Mouse (Mus musculus) liver, adult 2 months (tissue): Measurements from ENCODE around the gene Gm20388. TPM values are rescaled to one million over a fixed set of nuclear protein-coding genes. Genes with fewer than 3 reads are reported as not detected.

Source experiments
- DNase-seq: peaks from one replicate; pipeline ENCODE4 v3.0.0-alpha.2; 2011; ENCODE audit warnings: low read depth, low spot score; ENCODE audit errors: extremely low read depth
- H3K27ac ChIP-seq: fragments of 200-500 bp; replicated peaks from 2 replicates; pipeline ENCODE4 v1.5.1; 2012; ENCODE audit warnings: low read depth, mild to moderate bottlenecking, control low read depth, inconsistent platforms, low read length; ENCODE audit not compliant: insufficient read depth
- H3K27me3 ChIP-seq: fragments of 200-500 bp; 2 replicates; pipeline ENCODE4 v1.6.1; 2012; ENCODE audit warnings: mild to moderate bottlenecking, moderate library complexity, low read length, inconsistent platforms; ENCODE audit not compliant: control insufficient read depth, insufficient read depth
- H3K36me3 ChIP-seq: fragments of 200-500 bp; 2 replicates; pipeline ENCODE4 v1.6.1; 2012; ENCODE audit warnings: low read length, inconsistent platforms; ENCODE audit not compliant: control insufficient read depth, insufficient read depth
- H3K4me1 ChIP-seq: fragments of 200-500 bp; 2 replicates; pipeline ENCODE4 v1.6.1; 2011; ENCODE audit warnings: low read length; ENCODE audit not compliant: control insufficient read depth, insufficient read depth
- H3K4me3 ChIP-seq: fragments of 200-500 bp; 2 replicates; pipeline ENCODE4 v1.5.1; 2011; ENCODE audit warnings: low read depth, mild to moderate bottlenecking, control low read depth, low read length, moderate library complexity; ENCODE audit not compliant: insufficient read depth
- H3K79me2 ChIP-seq: fragments of 200-500 bp; 2 replicates; pipeline ENCODE4 v1.6.1; 2012; ENCODE audit warnings: inconsistent platforms, mild to moderate bottlenecking, low read length, moderate library complexity; ENCODE audit not compliant: control insufficient read depth, insufficient read depth
- H3K9ac ChIP-seq: fragments of 200-500 bp; 2 replicates; pipeline ENCODE4 v1.6.1; 2012; ENCODE audit warnings: low read depth, mild to moderate bottlenecking, control low read depth, inconsistent platforms, low read length
- CTCF ChIP-seq: fragments of 200-500 bp; IDR thresholded peaks from 2 replicates; pipeline ENCODE4 v1.5.1; 2011; ENCODE audit warnings: low read depth, low read length, control low read depth
- POLR2A ChIP-seq: fragments of 200-500 bp; IDR thresholded peaks from 2 replicates; pipeline ENCODE4 v1.6.1; 2011; ENCODE audit warnings: low read length, control low read depth; ENCODE audit not compliant: insufficient read depth; ENCODE audit errors: extremely low read depth
- WGBS: fragments of 180-500 bp; shearing (Covaris S2); methylation state at CpG from one replicate; pipeline ENCODE4 v1.1.7; 2018; 5-methylcytosine and 5-hydroxymethylcytosine counted together
- polyA plus RNA-seq: library from polyadenylated mRNA; depleted of rRNA; stranded (reverse); fragments of >200 nt; gene quantifications from 2 replicates; pipeline ENCODE4 v1.2.3, GENCODE M21; 2012
- total RNA-seq: library from RNA; depleted of rRNA; stranded (reverse); fragments of >200 nt; gene quantifications from 2 replicates; pipeline ENCODE4 v1.2.3, GENCODE M21; 2014

Gm20388 gene
- total and polyA plus RNA-seq, 2 experiments: 6.4 to 19.9 TPM

DNA sequence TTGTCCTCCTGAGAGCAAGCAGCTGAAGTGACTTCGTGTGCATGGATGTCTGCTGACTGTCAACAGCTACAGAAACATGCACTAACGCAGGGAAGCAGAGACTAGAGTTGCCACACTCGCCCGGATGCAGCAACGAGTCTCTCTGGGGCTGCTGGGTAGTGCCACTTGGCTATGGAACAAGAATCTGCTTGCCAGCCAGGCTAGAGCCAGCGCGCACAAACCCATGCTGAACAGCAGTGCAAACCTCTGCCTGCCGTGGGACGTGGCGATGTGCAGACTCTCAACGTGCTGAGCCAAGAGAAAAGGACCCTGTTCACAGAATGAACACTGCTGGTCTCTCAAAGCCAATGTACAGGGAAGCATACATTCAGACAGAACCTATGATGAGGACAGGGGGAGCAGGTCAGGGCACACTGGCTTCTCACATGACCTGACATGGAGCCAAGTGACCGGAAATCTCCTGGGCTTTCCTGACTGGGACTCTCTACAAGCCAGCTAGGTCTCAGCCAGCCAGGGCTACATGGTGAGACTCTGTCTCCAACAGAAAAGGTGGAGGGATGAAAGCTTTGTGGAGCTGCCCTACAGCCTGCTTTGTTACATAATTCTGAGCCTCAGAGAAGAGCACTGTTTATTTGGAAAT, 1901.4 kb downstream of the Gm20388 start:
- no peaks in the 10 kb centered on the region for H3K27me3 ChIP-seq
- no peak for DNase-seq
- no peak overlapping the region for H3K9ac ChIP-seq
- H3K79me2 ChIP-seq: no peaks in the 10 kb centered on the region
- WGBS: 87% methylated on average over 12 of the region's 12 CpGs
- no peaks in the 10 kb centered on the region for H3K36me3 ChIP-seq
- H3K4me1 ChIP-seq: no peaks in the 10 kb centered on the region
- no peak overlapping the region for H3K4me3 ChIP-seq
- TF ChIP-seq POLR2A (no peak), CTCF (no peak)
- no peak overlapping the region for H3K27ac ChIP-seq

DNA sequence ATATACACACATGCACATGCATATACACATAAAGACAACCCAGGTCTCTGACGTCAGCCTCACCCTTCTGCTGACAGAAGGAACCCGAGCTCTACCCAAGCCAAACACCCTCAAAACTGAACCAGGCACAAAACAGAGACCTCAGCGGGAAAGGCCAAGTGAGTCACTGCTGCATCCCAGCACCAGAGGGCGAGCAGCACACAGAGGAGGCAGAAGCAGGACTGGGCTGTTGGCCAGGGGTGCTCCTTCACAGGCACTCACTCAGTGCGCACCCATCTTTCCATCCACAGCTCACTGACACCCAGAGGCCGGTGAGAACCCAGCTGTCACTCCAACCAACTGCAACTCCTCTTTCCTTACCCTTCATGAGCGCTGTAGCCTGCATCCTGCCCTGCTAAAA, 1907.6 kb downstream of the Gm20388 start:
- Histone ChIP-seq H3K79me2 (no peaks in the 10 kb centered on the region), H3K4me1 (no peaks in the 10 kb centered on the region), H3K36me3 (no peaks in the 10 kb centered on the region), H3K4me3 (no peak overlapping the region), H3K9ac (no peak overlapping the region), H3K27ac (no peak overlapping the region), H3K27me3 (no peaks in the 10 kb centered on the region)
- DNase-seq: no peak
- TF ChIP-seq CTCF (peak; percentile 5; the same call in 1 of the 2 replicates), POLR2A (no peak)
- WGBS: 86% methylated on average over 7 of the region's 7 CpGs

DNA sequence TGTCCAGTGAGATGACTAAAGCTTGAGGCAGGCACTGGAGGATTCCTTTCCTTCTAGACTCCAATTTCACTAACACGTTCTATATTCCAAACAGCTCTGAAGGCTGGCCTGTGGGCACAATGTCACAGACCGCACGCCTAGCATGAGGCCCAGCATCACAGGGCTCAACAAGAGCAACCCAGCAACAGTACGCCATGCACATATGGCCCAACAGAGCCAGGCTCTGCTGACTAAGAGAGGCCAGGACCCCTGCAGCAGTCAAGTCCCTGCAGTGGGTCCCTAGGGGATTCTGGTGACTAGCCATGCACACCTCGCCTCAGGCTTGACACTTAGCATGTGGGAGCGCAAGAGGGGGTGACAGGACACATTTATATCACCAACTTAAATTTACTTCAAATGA, 1910.2 kb downstream of the Gm20388 start:
- H3K4me3 ChIP-seq: no peak overlapping the region
- H3K27ac ChIP-seq: no peak overlapping the region
- H3K36me3 ChIP-seq: no peaks in the 10 kb centered on the region
- no peaks in the 10 kb centered on the region for H3K4me1 ChIP-seq
- WGBS: 93% methylated on average over 6 of the region's 6 CpGs
- peaks cover 2% of the 10 kb centered on the region; the same call in 1 of the 2 replicates for H3K79me2 ChIP-seq
- TF ChIP-seq CTCF (no peak), POLR2A (no peak)
- no peak for DNase-seq
- H3K27me3 ChIP-seq: no peaks in the 10 kb centered on the region
- no peak overlapping the region for H3K9ac ChIP-seq

DNA sequence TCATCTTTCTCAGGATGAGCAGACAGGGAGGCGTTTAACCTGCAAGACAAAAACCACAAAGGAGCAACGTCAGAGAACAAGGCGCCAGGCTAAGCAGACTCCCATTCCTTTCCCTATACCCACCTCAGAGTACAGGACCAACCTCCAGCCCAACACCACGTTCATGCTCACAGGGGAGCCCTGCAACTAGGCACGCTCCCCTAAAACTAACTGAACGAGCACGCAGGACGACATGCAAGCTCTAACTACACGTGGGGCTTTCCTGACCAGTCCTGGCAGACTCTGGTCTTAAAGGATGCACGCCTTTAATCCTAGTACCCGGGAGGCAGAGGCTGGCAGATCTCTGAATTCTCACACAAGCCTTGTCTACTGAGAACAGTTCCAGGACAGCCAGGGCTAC, 1910.7 kb downstream of the Gm20388 start:
- Histone ChIP-seq H3K4me1 (no peaks in the 10 kb centered on the region), H3K4me3 (no peak overlapping the region), H3K27me3 (no peaks in the 10 kb centered on the region), H3K27ac (no peak overlapping the region), H3K9ac (no peak overlapping the region), H3K79me2 (peaks cover 2% of the 10 kb centered on the region; the same call in 1 of the 2 replicates), H3K36me3 (no peaks in the 10 kb centered on the region)
- TF ChIP-seq CTCF (no peak), POLR2A (no peak)
- no peak for DNase-seq
- WGBS: 93% methylated on average over 11 of the region's 11 CpGs

DNA sequence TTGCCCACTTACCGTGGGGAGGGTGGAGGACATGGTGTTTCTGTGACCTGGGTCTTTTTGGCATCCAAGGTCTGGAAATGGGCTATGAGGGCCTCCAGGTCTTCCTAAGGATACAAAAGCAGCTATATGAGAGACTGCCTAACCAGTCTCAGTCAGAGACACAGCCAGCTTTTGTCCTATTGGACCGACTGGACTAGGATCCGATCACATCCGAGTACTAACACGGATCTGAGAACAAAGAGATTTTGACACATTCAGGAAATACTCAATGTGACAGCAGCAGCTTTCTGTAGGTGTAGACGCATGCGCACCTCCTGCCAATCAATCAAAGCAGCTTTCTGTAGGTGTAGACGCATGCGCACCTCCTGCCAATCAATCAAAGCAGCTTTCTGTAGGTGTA, 1911.1 kb downstream of the Gm20388 start:
- TF ChIP-seq CTCF (no peak), POLR2A (no peak)
- WGBS: 93% methylated on average over 9 of the region's 9 CpGs
- H3K9ac ChIP-seq: no peak overlapping the region

DNA sequence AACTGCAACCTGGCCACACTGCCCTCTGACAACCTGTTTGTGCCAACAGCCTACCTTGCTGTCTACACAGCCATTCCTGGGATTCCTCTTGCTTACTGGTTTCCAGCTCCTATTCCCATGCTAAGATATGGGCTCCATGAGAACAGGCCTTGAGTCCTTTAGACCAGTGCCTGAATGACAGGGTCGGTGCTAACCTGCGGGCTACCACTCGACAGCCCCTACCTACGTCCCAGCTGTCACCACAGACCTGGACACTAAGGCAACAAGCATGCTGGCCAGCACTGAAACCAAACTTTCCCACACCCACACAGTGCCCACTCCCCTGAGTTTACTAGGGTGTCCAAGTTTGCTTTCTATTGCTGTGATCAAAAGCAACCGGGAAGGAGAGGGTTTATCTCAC, 1917.1 kb downstream of the Gm20388 start:
- DNase-seq: no peak
- H3K4me1 ChIP-seq: peaks cover 5% of the 10 kb centered on the region
- H3K27ac ChIP-seq: no peak overlapping the region
- peaks cover 19% of the 10 kb centered on the region; the same call in 1 of the 2 replicates for H3K79me2 ChIP-seq
- no peak overlapping the region for H3K4me3 ChIP-seq
- H3K27me3 ChIP-seq: no peaks in the 10 kb centered on the region
- TF ChIP-seq CTCF (no peak), POLR2A (no peak)
- no peak overlapping the region for H3K9ac ChIP-seq
- 94% methylated on average over 5 of the region's 5 CpGs for WGBS
- H3K36me3 ChIP-seq: no peaks in the 10 kb centered on the region

More for the DNA sequence above, 1911.1 kb downstream of the Gm20388 start:
- no peak for DNase-seq
- no peak overlapping the region for H3K27ac ChIP-seq
- no peaks in the 10 kb centered on the region for H3K27me3 ChIP-seq
- no peaks in the 10 kb centered on the region for H3K36me3 ChIP-seq
- H3K4me1 ChIP-seq: no peaks in the 10 kb centered on the region
- no peak overlapping the region for H3K4me3 ChIP-seq
- H3K79me2 ChIP-seq: peaks cover 2% of the 10 kb centered on the region; the same call in 1 of the 2 replicates
